Mouse (Mus musculus): ENCODE results near the gene Lclat1. TPM values are rescaled to one million over a fixed set of nuclear protein-coding genes. Genes with fewer than 3 reads are reported as not detected.
A peak's percentile ranks its signal among the peaks of the same experiment; 100 is the strongest.
"Not testable (repeated sequence)": the region's sequence is repeated elsewhere in the genome, so short reads cannot be mapped to it uniquely, and the experiment has no call there.

The Lclat1 gene
- polyA plus RNA-seq, 1 experiment from 2014 or later, result 24.3 TPM

GRCm38 (mm10) chr17:73277770-73278169 lies 170.0 kb downstream of the Lclat1 start:
- Histone ChIP-seq H3K4me3 (ENCODE audit: low read depth, low read length) (no peak overlapping the region), H3K27me3 (replicated peaks; ENCODE audit: control insufficient read depth, insufficient read depth, low read length) (no peaks in the 10 kb centered on the region), H3K36me3 (ENCODE audit: control insufficient read depth, insufficient read depth) (no peaks in the 10 kb centered on the region), H3K4me2 (replicated peaks; ENCODE audit: low read depth) (no peak overlapping the region), H3K4me1 (replicated peaks; ENCODE audit: control insufficient read depth, insufficient read depth, low read length) (no peaks in the 10 kb centered on the region; the same call in 1 of the 2 replicates), H3K9ac (ENCODE audit: low read depth, low read length) (no peak overlapping the region), H3K9me3 (ENCODE audit: control insufficient read depth) (no peaks in the 10 kb centered on the region), H3K27ac (ENCODE audit: low read depth, low read length) (no peak overlapping the region)
- WGBS, result 87% methylated on average over 4 of the region's 4 CpGs
- no peak for ATAC-seq
- peak; percentile 67 for TF ChIP-seq CTCF (IDR thresholded peaks at IDR 0.05; ENCODE audit: low read depth)

- not testable (repeated sequence) for H3K36me3 ChIP-seq (ENCODE audit: control insufficient read depth, insufficient read depth); H3K4me3 ChIP-seq (ENCODE audit: low read depth, low read length); H3K27ac ChIP-seq (ENCODE audit: low read depth, low read length); H3K4me2 ChIP-seq (replicated peaks; ENCODE audit: low read depth); H3K9me3 ChIP-seq (ENCODE audit: control insufficient read depth); H3K27me3 ChIP-seq (replicated peaks; ENCODE audit: control insufficient read depth, insufficient read depth, low read length); H3K9ac ChIP-seq (ENCODE audit: low read depth, low read length); H3K4me1 ChIP-seq (replicated peaks; ENCODE audit: control insufficient read depth, insufficient read depth, low read length)
- 15% methylated on average over 6 of the region's 6 CpGs for WGBS
- ATAC-seq, result peak; percentile 75
These were observed 174.9 kb downstream of the Lclat1 start for GRCm38 (mm10) chr17:73282702-73283101.

- Histone ChIP-seq H3K4me2 (replicated peaks; ENCODE audit: low read depth) (no peak overlapping the region), H3K4me3 (ENCODE audit: low read depth, low read length) (no peak overlapping the region), H3K4me1 (replicated peaks; ENCODE audit: control insufficient read depth, insufficient read depth, low read length) (no peaks in the 10 kb centered on the region; the same call in 1 of the 2 replicates), H3K9ac (ENCODE audit: low read depth, low read length) (no peak overlapping the region), H3K36me3 (ENCODE audit: control insufficient read depth, insufficient read depth) (no peaks in the 10 kb centered on the region), H3K27ac (ENCODE audit: low read depth, low read length) (no peak overlapping the region), H3K27me3 (replicated peaks; ENCODE audit: control insufficient read depth, insufficient read depth, low read length) (no peaks in the 10 kb centered on the region), H3K9me3 (ENCODE audit: control insufficient read depth) (no peaks in the 10 kb centered on the region)
- 46% methylated on average over 2 of the region's 2 CpGs for WGBS
- TF ChIP-seq CTCF (IDR thresholded peaks at IDR 0.05; ENCODE audit: low read depth), result no peak
- ATAC-seq, result no peak
These were observed 176.5 kb downstream of the Lclat1 start for GRCm38 (mm10) chr17:73284301-73284700.

Other genes with a start within 250 kb of the Lclat1 start
- 11.1 and 11.3 TPM in 2 replicates for gene Lbh, start 189.7 kb upstream of the Lclat1 start, polyA plus RNA-seq (2015; fragmentation: Nextera tagmentation; extraction: Ambion mirVana)

Data from intestine, postnatal 0 days (tissue).